Mouse (Mus musculus) midbrain, embryonic 11.5 days (tissue): ENCODE data around the gene Fbxo41. TPM values are rescaled to one million over a fixed set of nuclear protein-coding genes. Genes with fewer than 3 reads are reported as not detected.
A peak's percentile ranks its signal among the peaks of the same experiment; 100 is the strongest.

Experiments
- ATAC-seq: fragments of 200-750 bp; cut with Nextera tagmentation; 2 replicates; pipeline ENCODE4 v1.8.0; 2017; ENCODE audit warnings: moderate TSS enrichment, moderate library complexity; ENCODE audit not compliant: low FRiP score
- DNase-seq: peaks from one replicate; pipeline ENCODE4 v3.0.0; 2015; ENCODE audit warnings: low spot score; ENCODE audit errors: missing footprints
- H3K27ac ChIP-seq: fragments of 300-500 bp; sonication (generic); 2 replicates; pipeline ENCODE4 v1.5.1; 2014; ENCODE audit warnings: low read depth, low read length
- H3K27me3 ChIP-seq: fragments of 300-500 bp; sonication (generic); 2 replicates; pipeline ENCODE4 v1.6.1; 2014; ENCODE audit warnings: mild to moderate bottlenecking, low read length, moderate library complexity, mixed read lengths; ENCODE audit not compliant: control insufficient read depth, insufficient read depth
- H3K36me3 ChIP-seq: fragments of 300-500 bp; sonication (generic); 2 replicates; pipeline ENCODE4 v1.6.1; 2014; ENCODE audit warnings: mild to moderate bottlenecking, low read length, moderate library complexity, mixed read lengths; ENCODE audit not compliant: control insufficient read depth, insufficient read depth
- H3K4me1 ChIP-seq: fragments of 300-500 bp; sonication (generic); 2 replicates; pipeline ENCODE4 v1.6.1; 2014; ENCODE audit warnings: low read length; ENCODE audit not compliant: control insufficient read depth, insufficient read depth
- H3K4me2 ChIP-seq: fragments of 300-500 bp; sonication (generic); 2 replicates; pipeline ENCODE4 v1.6.1; 2014; ENCODE audit warnings: mild to moderate bottlenecking, moderate library complexity
- H3K4me3 ChIP-seq: fragments of 300-500 bp; sonication (generic); 2 replicates; pipeline ENCODE4 v1.5.1; 2014; ENCODE audit warnings: low read depth, low read length
- H3K9ac ChIP-seq: fragments of 300-500 bp; sonication (generic); 2 replicates; pipeline ENCODE4 v1.6.1; 2014; ENCODE audit warnings: low read length
- H3K9me3 ChIP-seq: fragments of 300-500 bp; sonication (generic); 2 replicates; pipeline ENCODE4 v1.6.1; 2016; ENCODE audit warnings: low read length; ENCODE audit not compliant: control insufficient read depth
- WGBS: fragments of 180-500 bp; shearing (Covaris S2); extraction: QIAGEN DNeasy Blood & Tissue Kit; methylation state at CpG from one replicate; pipeline ENCODE4 v1.1.7; 2014; 5-methylcytosine and 5-hydroxymethylcytosine counted together
- polyA plus RNA-seq: library from polyadenylated mRNA; unstranded; fragments of >200 nt; fragmentation: Nextera tagmentation; extraction: Ambion mirVana; gene quantifications from 2 replicates; pipeline ENCODE4 v1.2.1, GENCODE M21; 2014

The Fbxo41 gene
- polyA plus RNA-seq, 1 experiment from 2014 or later: 0.79 TPM

DNA sequence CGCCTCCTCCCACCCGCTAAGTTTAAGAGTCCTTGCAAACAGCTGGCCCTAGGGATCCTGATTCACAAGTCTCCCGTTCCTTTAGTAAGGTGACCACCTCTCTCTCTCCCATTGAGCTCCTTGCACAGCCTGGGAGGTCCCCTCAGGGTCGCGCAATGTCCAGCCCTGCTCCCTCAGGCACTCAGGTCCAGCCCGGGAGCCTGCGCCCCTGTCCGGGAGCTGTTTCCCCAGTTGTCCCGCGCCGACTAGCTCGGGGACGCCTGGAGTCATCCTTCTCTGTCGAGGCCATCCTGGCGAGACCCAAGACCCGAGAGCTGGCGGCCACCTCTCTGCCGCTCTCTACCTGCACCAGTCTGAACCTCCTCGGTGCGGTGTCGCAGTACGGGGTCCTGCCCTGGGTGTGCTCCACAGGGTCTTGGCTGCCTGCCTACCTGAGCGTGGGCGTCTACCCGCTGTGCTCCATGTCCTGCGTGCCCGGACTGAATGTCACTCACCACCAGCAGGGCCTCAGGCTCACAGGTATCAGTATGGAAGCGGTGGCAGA lies 78.9 kb downstream of the Fbxo41 start, which contains the start of gene Noto:
Noto (plus strand) TSS at position 51 of the 544 bp plus-strand sequence.
- Histone ChIP-seq H3K9ac (no peak within 1 kb of the TSS), H3K9me3 (no peaks in the 10 kb centered on the region), H3K4me3 (no peak within 1 kb of the TSS), H3K36me3 (no peaks in the 10 kb centered on the region), H3K27me3 (peaks cover 6% of the 10 kb centered on the region; the same call in 1 of the 2 replicates), H3K4me2 (peak within 1 kb of the TSS; percentile 18; the same call in 1 of the 2 replicates), H3K4me1 (peaks cover 2% of the 10 kb centered on the region; the same call in 1 of the 2 replicates), H3K27ac (no peak within 1 kb of the TSS)
- WGBS: 14% methylated on average over 28 of the region's 28 CpGs
- no peak for ATAC-seq
- DNase-seq: no peak

Other genes starting within 250 kb of the Fbxo41 start
- gene Sfxn5, start 169.6 kb downstream of the Fbxo41 start, polyA plus RNA-seq: 5.7 and 6.2 TPM in 2 replicates
- gene Rab11fip5, start 128.4 kb downstream of the Fbxo41 start, polyA plus RNA-seq: 4.2 and 4.7 TPM in 2 replicates
- gene Noto, start 79.1 kb downstream of the Fbxo41 start, polyA plus RNA-seq: not detected in 2 replicates
- gene Smyd5, start 71.0 kb downstream of the Fbxo41 start, polyA plus RNA-seq: 52.1 and 52.6 TPM in 2 replicates
- 666 and 672 TPM in 2 replicates for gene Cct7, start 51.5 kb downstream of the Fbxo41 start, polyA plus RNA-seq
- 24.6 and 29.4 TPM in 2 replicates for gene Pradc1, start 51.0 kb downstream of the Fbxo41 start, polyA plus RNA-seq
- gene Egr4, start 10.6 kb upstream of the Fbxo41 start, polyA plus RNA-seq: not detected in 2 replicates
- 8.8 and 9.0 TPM in 2 replicates for gene Alms1, start 84.5 kb upstream of the Fbxo41 start, polyA plus RNA-seq
- not detected in 2 replicates for gene Nat8f7, start 210.2 kb upstream of the Fbxo41 start, polyA plus RNA-seq